Mouse (Mus musculus) bone marrow macrophage, adult 2 months (primary cell): ENCODE measurements around the gene Nr4a1.
A peak's percentile ranks its signal among the peaks of the same experiment; 100 is the strongest.

ENCODE experiments used
- CTCF ChIP-seq: IDR thresholded peaks from 2 replicates; pipeline ENCODE4 v1.5.1; 2012; ENCODE audit warnings: low read depth, mild to moderate bottlenecking, low read length, moderate library complexity
- POLR2A ChIP-seq: IDR thresholded peaks from 2 replicates; pipeline ENCODE4 v1.6.1; 2012; ENCODE audit warnings: mild to moderate bottlenecking, low read depth, low read length, borderline replicate concordance

- TF ChIP-seq CTCF = 0 out of 2 replicates have a peak, but pooled peaks have one; percentile 16
- TF ChIP-seq POLR2A = no peak
Measured at GRCm38 (mm10) chr15:101283183-101283910, 29.3 kb downstream of the Nr4a1 start.
